Mouse (Mus musculus) neural tube, embryonic 11.5 days (tissue): ENCODE results near the gene Ech1. TPM values are rescaled to one million over a fixed set of nuclear protein-coding genes. Genes with fewer than 3 reads are reported as not detected.

Source experiments
- ATAC-seq: fragments of 200-750 bp; cut with Nextera tagmentation; 2 replicates; pipeline ENCODE4 v1.8.0; 2017; ENCODE audit warnings: moderate number of reproducible peaks, mild to moderate bottlenecking, moderate TSS enrichment, moderate library complexity; ENCODE audit not compliant: insufficient read depth, low FRiP score, low TSS enrichment
- DNase-seq: peaks from one replicate; pipeline ENCODE4 v3.0.0-alpha.2; 2015; ENCODE audit warnings: low spot score
- H3K27ac ChIP-seq: fragments of 300-500 bp; sonication (generic); 2 replicates; pipeline ENCODE4 v1.5.1; 2014; ENCODE audit warnings: low read depth, mild to moderate bottlenecking, low read length
- H3K27me3 ChIP-seq: fragments of 300-500 bp; sonication (generic); 2 replicates; pipeline ENCODE4 v1.6.1; 2014; ENCODE audit warnings: mild to moderate bottlenecking, low read length, mixed read lengths; ENCODE audit not compliant: control insufficient read depth, insufficient read depth
- H3K36me3 ChIP-seq: fragments of 300-500 bp; sonication (generic); 2 replicates; pipeline ENCODE4 v1.6.1; 2014; ENCODE audit warnings: mild to moderate bottlenecking, low read length, moderate library complexity, mixed read lengths; ENCODE audit not compliant: control insufficient read depth, insufficient read depth
- H3K4me1 ChIP-seq: fragments of 300-500 bp; sonication (generic); 2 replicates; pipeline ENCODE4 v1.6.1; 2014; ENCODE audit warnings: low read length, mixed read lengths; ENCODE audit not compliant: control insufficient read depth, insufficient read depth
- H3K4me2 ChIP-seq: fragments of 300-500 bp; sonication (generic); 2 replicates; pipeline ENCODE4 v1.6.1; 2014; ENCODE audit warnings: low read depth, mild to moderate bottlenecking, moderate library complexity
- H3K4me3 ChIP-seq: fragments of 300-500 bp; sonication (generic); 2 replicates; pipeline ENCODE4 v1.5.1; 2014; ENCODE audit warnings: low read depth, low read length
- H3K9ac ChIP-seq: fragments of 300-500 bp; sonication (generic); 2 replicates; pipeline ENCODE4 v1.6.1; 2014; ENCODE audit warnings: mild to moderate bottlenecking, low read length
- H3K9me3 ChIP-seq: fragments of 300-500 bp; sonication (generic); 2 replicates; pipeline ENCODE4 v1.6.1; 2016; ENCODE audit warnings: low read length; ENCODE audit not compliant: control insufficient read depth
- WGBS: fragments of 180-500 bp; shearing (Covaris S2); extraction: QIAGEN DNeasy Blood & Tissue Kit; methylation state at CpG from one replicate; pipeline ENCODE4 v1.1.7; 2014; 5-methylcytosine and 5-hydroxymethylcytosine counted together
- polyA plus RNA-seq: library from polyadenylated mRNA; unstranded; fragments of >200 nt; fragmentation: Nextera tagmentation; extraction: Ambion mirVana; gene quantifications from 2 replicates; pipeline ENCODE4 v1.2.1, GENCODE M21; 2014

The Ech1 gene
- polyA plus RNA-seq, result 88.7 and 90.9 TPM in 2 replicates

GRCm38 (mm10) chr7:28824941-28825685 lies at the start of gene Ech1:
TSS of gene Ech1 (plus strand) at chr7:28825217.
- Histone ChIP-seq H3K27ac (peak within 1 kb of the TSS; percentile 64), H3K9ac (peak within 1 kb of the TSS; percentile 58), H3K27me3 (no peaks in the 10 kb centered on the region), H3K36me3 (peaks cover 22% of the 10 kb centered on the region), H3K4me1 (peaks cover 10% of the 10 kb centered on the region), H3K9me3 (no peaks in the 10 kb centered on the region), H3K4me3 (peak within 1 kb of the TSS; percentile 39), H3K4me2 (peak within 1 kb of the TSS; percentile 58)
- ATAC-seq (peak; percentile 62; the same call in 1 of the 2 replicates), DNase-seq (peak; percentile 90)
- WGBS, result 2% methylated on average over 33 of the region's 33 CpGs

GRCm38 (mm10) chr7:28778825-28779224 lies 46.2 kb upstream of the Ech1 start:
- Histone ChIP-seq H3K36me3 (peaks cover 2% of the 10 kb centered on the region; the same call in 1 of the 2 replicates), H3K9ac (no peak overlapping the region), H3K27ac (no peak overlapping the region), H3K9me3 (no peaks in the 10 kb centered on the region), H3K4me2 (no peak overlapping the region), H3K27me3 (no peaks in the 10 kb centered on the region), H3K4me3 (no peak overlapping the region), H3K4me1 (no peaks in the 10 kb centered on the region)
- DNase-seq, result no peak
- no peak for ATAC-seq
- WGBS, result 81% methylated on average over 9 of the region's 9 CpGs

GRCm38 (mm10) chr7:28780067-28780658 lies 44.9 kb upstream of the Ech1 start:
- 48% methylated on average over 6 of the region's 6 CpGs for WGBS

GRCm38 (mm10) chr7:28780857-28781256 lies 44.2 kb upstream of the Ech1 start:
- Histone ChIP-seq H3K4me2 (no peak overlapping the region), H3K4me3 (no peak overlapping the region), H3K9ac (no peak overlapping the region), H3K9me3 (no peaks in the 10 kb centered on the region), H3K27me3 (no peaks in the 10 kb centered on the region), H3K4me1 (no peaks in the 10 kb centered on the region), H3K36me3 (peaks cover 2% of the 10 kb centered on the region; the same call in 1 of the 2 replicates), H3K27ac (no peak overlapping the region)
- DNase-seq (no peak), ATAC-seq (no peak)
- 84% methylated on average over 7 of the region's 7 CpGs for WGBS

More at GRCm38 (mm10) chr7:28780067-28780658, 44.9 kb upstream of the Ech1 start:
- Histone ChIP-seq H3K36me3 (peaks cover 2% of the 10 kb centered on the region; the same call in 1 of the 2 replicates), H3K4me2 (no peak overlapping the region), H3K27me3 (no peaks in the 10 kb centered on the region), H3K4me1 (no peaks in the 10 kb centered on the region), H3K4me3 (no peak overlapping the region), H3K9me3 (no peaks in the 10 kb centered on the region), H3K27ac (no peak overlapping the region), H3K9ac (no peak overlapping the region)
- no peak for ATAC-seq
- peak; percentile 81 for DNase-seq

GRCm38 (mm10) chr7:28781261-28781663 lies 43.8 kb upstream of the Ech1 start:
- Histone ChIP-seq H3K4me1 (no peaks in the 10 kb centered on the region), H3K4me2 (no peak overlapping the region), H3K4me3 (no peak overlapping the region), H3K27ac (no peak overlapping the region), H3K27me3 (no peaks in the 10 kb centered on the region), H3K36me3 (peaks cover 2% of the 10 kb centered on the region; the same call in 1 of the 2 replicates), H3K9me3 (no peaks in the 10 kb centered on the region), H3K9ac (no peak overlapping the region)
- DNase-seq (no peak), ATAC-seq (no peak)
- 92% methylated on average over 8 of the region's 8 CpGs for WGBS

- 68% methylated on average over 5 of the region's 5 CpGs for WGBS
- H3K9ac ChIP-seq, result no peak overlapping the region
These were observed 39.9 kb upstream of the Ech1 start for GRCm38 (mm10) chr7:28785161-28785560.

GRCm38 (mm10) chr7:28787884-28788283 lies 37.1 kb upstream of the Ech1 start:
- Histone ChIP-seq H3K9ac (no peak overlapping the region), H3K4me2 (no peak overlapping the region), H3K27me3 (no peaks in the 10 kb centered on the region), H3K9me3 (no peaks in the 10 kb centered on the region), H3K4me3 (no peak overlapping the region), H3K36me3 (peaks cover 2% of the 10 kb centered on the region; the same call in 1 of the 2 replicates), H3K4me1 (no peaks in the 10 kb centered on the region), H3K27ac (no peak overlapping the region)
- ATAC-seq (no peak), DNase-seq (no peak)
- WGBS, result 95% methylated on average over 9 of the region's 9 CpGs

More at GRCm38 (mm10) chr7:28785161-28785560, 39.9 kb upstream of the Ech1 start:
- no peak overlapping the region for H3K4me3 ChIP-seq
- no peaks in the 10 kb centered on the region for H3K9me3 ChIP-seq
- H3K4me1 ChIP-seq, result no peaks in the 10 kb centered on the region
- H3K36me3 ChIP-seq, result peaks cover 2% of the 10 kb centered on the region; the same call in 1 of the 2 replicates
- no peak overlapping the region for H3K4me2 ChIP-seq
- no peak for ATAC-seq
- no peak for DNase-seq
- no peaks in the 10 kb centered on the region for H3K27me3 ChIP-seq
- no peak overlapping the region for H3K27ac ChIP-seq

- Histone ChIP-seq H3K27me3 (no peaks in the 10 kb centered on the region), H3K36me3 (peaks cover 2% of the 10 kb centered on the region; the same call in 1 of the 2 replicates), H3K9me3 (no peaks in the 10 kb centered on the region), H3K4me3 (no peak within 1 kb of the TSS), H3K4me1 (no peaks in the 10 kb centered on the region), H3K27ac (no peak within 1 kb of the TSS), H3K9ac (no peak within 1 kb of the TSS), H3K4me2 (no peak within 1 kb of the TSS)
- DNase-seq, result no peak
- ATAC-seq, result no peak
- WGBS, result 69% methylated on average over 5 of the region's 5 CpGs
These were observed 36.5 kb upstream of the Ech1 start, which contains the start of gene Rinl for GRCm38 (mm10) chr7:28788307-28789195. TSS of gene Rinl (plus strand) at chr7:28788969.
